Mouse (Mus musculus): ENCODE data around the gene Plekha4. TPM values are rescaled to one million over a fixed set of nuclear protein-coding genes. Genes with fewer than 3 reads are reported as not detected.

Gene Plekha4
- polyA plus RNA-seq, 1 experiment from 2014 or later: 1.4 TPM

DNA sequence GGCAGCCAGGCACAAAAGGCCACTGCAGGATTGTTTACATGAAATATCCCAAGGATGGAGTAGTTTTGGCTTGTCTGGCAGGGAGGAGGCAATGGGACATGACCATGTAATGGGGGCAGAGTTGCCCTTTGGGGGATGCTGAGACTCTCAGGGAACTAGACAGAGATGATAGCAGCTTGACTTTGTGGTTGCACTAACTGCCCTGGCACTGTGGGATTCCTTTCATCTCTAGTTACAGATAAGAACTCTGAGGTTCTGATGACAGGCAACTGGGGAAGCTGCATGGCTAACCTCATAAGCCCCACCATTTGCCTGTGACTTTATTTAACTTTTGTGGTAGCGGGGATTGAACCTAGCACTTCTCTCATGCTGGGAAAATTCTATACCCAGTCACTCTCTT lies 70.0 kb downstream of the Plekha4 start:
- no peak overlapping the region for H3K9ac ChIP-seq (replicated peaks)
- ATAC-seq (ENCODE audit: insufficient number of reproducible peaks, insufficient read depth, low FRiP score, low TSS enrichment, low read depth): no peak
- peaks cover 9% of the 10 kb centered on the region for H3K4me1 ChIP-seq (replicated peaks)
- no peak overlapping the region for H3K4me2 ChIP-seq
- 67% methylated on average over 1 of the region's 1 CpGs for WGBS
- H3K9me3 ChIP-seq: no peaks in the 10 kb centered on the region
- H3K4me3 ChIP-seq (replicated peaks): no peak overlapping the region
- H3K27me3 ChIP-seq: no peaks in the 10 kb centered on the region
- H3K36me3 ChIP-seq: no peaks in the 10 kb centered on the region
- no peak overlapping the region for H3K27ac ChIP-seq

DNA sequence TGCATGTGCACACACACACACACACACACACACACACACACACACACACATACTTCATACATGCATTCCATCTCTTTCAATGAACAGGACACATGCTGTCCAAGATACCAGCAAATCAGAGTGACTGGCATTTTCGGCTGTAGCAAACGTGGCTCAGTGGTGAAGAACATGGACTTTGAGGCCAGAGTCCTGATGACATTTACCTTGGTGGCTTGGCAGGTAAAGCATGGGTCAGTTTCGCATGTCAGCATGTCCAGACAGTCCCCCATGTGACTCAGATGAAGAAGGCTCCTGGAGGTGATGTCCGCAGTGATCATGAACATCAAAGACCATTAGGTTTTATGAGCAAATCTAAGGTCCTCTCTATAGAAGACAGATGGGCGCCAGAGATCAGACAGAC lies 70.9 kb downstream of the Plekha4 start:
- Histone ChIP-seq H3K4me2 (no peak overlapping the region), H3K27me3 (no peaks in the 10 kb centered on the region), H3K9me3 (no peaks in the 10 kb centered on the region), H3K9ac (replicated peaks) (no peak overlapping the region), H3K36me3 (no peaks in the 10 kb centered on the region), H3K27ac (no peak overlapping the region), H3K4me3 (replicated peaks) (no peak overlapping the region), H3K4me1 (replicated peaks) (peaks cover 17% of the 10 kb centered on the region)
- no peak for ATAC-seq (ENCODE audit: insufficient number of reproducible peaks, insufficient read depth, low FRiP score, low TSS enrichment, low read depth)
- 85% methylated on average over 5 of the region's 5 CpGs for WGBS

DNA sequence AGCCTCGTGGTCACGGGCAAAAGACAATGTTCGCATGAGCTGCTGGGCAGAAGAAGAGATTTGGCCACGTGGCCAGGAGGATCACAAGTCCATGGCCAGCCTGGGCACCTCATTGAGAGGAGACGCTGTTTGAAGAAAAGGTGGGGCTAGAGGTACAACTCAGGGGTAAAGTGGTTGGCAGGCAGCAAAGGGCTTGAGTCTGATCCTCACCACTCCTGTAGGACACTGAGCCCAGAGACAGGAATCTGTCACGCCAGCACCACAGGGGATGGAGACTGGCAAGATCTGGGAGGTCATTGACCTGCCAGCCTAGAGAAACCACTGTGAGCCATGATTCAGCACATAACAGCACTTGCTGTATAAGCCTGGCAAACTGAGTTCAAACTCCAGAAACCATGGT lies 71.4 kb downstream of the Plekha4 start:
- no peak overlapping the region for H3K27ac ChIP-seq
- H3K4me1 ChIP-seq (replicated peaks): peaks cover 18% of the 10 kb centered on the region
- no peaks in the 10 kb centered on the region for H3K9me3 ChIP-seq
- H3K36me3 ChIP-seq: no peaks in the 10 kb centered on the region
- H3K9ac ChIP-seq (replicated peaks): no peak overlapping the region
- WGBS: 95% methylated on average over 6 of the region's 6 CpGs
- ATAC-seq (ENCODE audit: insufficient number of reproducible peaks, insufficient read depth, low FRiP score, low TSS enrichment, low read depth): no peak
- H3K4me2 ChIP-seq: no peak overlapping the region
- H3K4me3 ChIP-seq (replicated peaks): no peak overlapping the region
- H3K27me3 ChIP-seq: no peaks in the 10 kb centered on the region

DNA sequence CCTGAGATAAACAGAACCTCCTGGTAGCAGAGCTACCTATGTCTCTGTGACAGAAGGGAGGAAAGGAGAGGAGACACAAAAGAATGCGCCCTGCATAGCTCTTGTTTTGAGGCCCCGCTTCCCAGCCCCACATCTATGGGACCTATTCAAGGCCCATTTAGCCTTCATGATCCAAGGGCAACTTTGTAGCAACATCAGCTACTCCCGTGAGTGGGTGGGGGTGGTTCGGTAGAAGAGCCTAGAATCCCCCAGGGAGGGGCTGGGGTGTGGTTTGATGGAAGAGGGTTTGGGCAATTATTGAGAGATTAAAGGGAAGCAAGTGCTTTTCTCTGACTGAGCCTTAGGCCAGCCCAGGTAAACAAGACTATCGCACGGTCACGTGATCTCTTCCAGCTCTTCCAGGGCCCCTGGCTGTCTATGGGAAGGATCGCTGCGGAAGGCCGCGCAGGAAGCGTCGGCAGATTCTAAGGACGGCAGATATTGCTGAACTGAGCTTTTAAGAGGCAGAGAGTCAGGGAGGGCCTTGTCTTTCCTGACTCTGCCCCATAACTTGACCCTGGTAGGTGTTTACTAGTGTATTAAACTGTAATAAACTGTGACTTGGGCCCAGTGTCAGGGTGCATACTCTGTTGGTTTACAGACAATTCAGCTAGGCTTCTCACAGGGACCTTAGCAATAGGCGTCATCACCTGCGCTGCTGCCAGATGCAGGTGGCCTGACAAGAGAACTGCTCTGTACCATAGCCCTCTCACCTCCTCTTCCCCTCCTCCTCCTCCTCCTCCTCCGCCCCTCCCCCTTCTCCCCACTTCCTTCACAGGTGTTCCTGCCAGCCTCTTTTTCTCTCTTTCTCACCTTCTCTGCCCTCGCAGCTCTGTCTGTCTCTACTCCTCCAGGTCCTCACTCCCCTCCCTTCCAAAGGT lies 73.1 kb downstream of the Plekha4 start:
- no peak overlapping the region for H3K4me2 ChIP-seq
- H3K27me3 ChIP-seq: no peaks in the 10 kb centered on the region
- no peak overlapping the region for H3K27ac ChIP-seq
- ATAC-seq (ENCODE audit: insufficient number of reproducible peaks, insufficient read depth, low FRiP score, low TSS enrichment, low read depth): no peak
- H3K4me1 ChIP-seq (replicated peaks): peaks cover 18% of the 10 kb centered on the region
- no peak overlapping the region for H3K4me3 ChIP-seq (replicated peaks)
- H3K9ac ChIP-seq (replicated peaks): no peak overlapping the region
- no peaks in the 10 kb centered on the region for H3K9me3 ChIP-seq
- WGBS: 38% methylated on average over 18 of the region's 18 CpGs
- no peaks in the 10 kb centered on the region for H3K36me3 ChIP-seq

Other genes starting within 250 kb of the Plekha4 start
- not detected in 2 replicates for gene Slc6a21, start 248.8 kb upstream of the Plekha4 start, polyA plus RNA-seq (2016; fragmentation: Nextera tagmentation; extraction: Ambion mirVana)
- gene Trpm4, start 192.6 kb upstream of the Plekha4 start, polyA plus RNA-seq (2016; fragmentation: Nextera tagmentation; extraction: Ambion mirVana): 14.0 and 16.1 TPM in 2 replicates
- 1.8 and 1.9 TPM in 2 replicates for gene Hrc, start 191.0 kb upstream of the Plekha4 start, polyA plus RNA-seq (2016; fragmentation: Nextera tagmentation; extraction: Ambion mirVana)
- 6.4 and 8.4 TPM in 2 replicates for gene Ppfia3, start 159.3 kb upstream of the Plekha4 start, polyA plus RNA-seq (2016; fragmentation: Nextera tagmentation; extraction: Ambion mirVana)
- 1.4 and 1.8 TPM in 2 replicates for gene Lin7b, start 155.7 kb upstream of the Plekha4 start, polyA plus RNA-seq (2016; fragmentation: Nextera tagmentation; extraction: Ambion mirVana)
- gene Snrnp70, start 130.6 kb upstream of the Plekha4 start, polyA plus RNA-seq (2016; fragmentation: Nextera tagmentation; extraction: Ambion mirVana): 341 and 347 TPM in 2 replicates
- gene Kcna7, start 120.7 kb upstream of the Plekha4 start, polyA plus RNA-seq (2016; fragmentation: Nextera tagmentation; extraction: Ambion mirVana): 0.13 and 0.18 TPM in 2 replicates
- gene Ntf5, start 112.6 kb upstream of the Plekha4 start, polyA plus RNA-seq (2016; fragmentation: Nextera tagmentation; extraction: Ambion mirVana): 3.9 and 5.6 TPM in 2 replicates
- gene Lhb, start 105.5 kb upstream of the Plekha4 start, polyA plus RNA-seq (2016; fragmentation: Nextera tagmentation; extraction: Ambion mirVana): 0.33 TPM in 1 of 2 replicates, not detected in the other
- gene Gys1, start 91.5 kb upstream of the Plekha4 start, polyA plus RNA-seq (2016; fragmentation: Nextera tagmentation; extraction: Ambion mirVana): 45.2 and 46.2 TPM in 2 replicates
- gene Ruvbl2, start 88.2 kb upstream of the Plekha4 start, polyA plus RNA-seq (2016; fragmentation: Nextera tagmentation; extraction: Ambion mirVana): 155 and 156 TPM in 2 replicates
- gene Ftl1, start 66.4 kb upstream of the Plekha4 start, polyA plus RNA-seq (2016; fragmentation: Nextera tagmentation; extraction: Ambion mirVana): 4,887 and 4,953 TPM in 2 replicates
- 224 and 230 TPM in 2 replicates for gene Bax, start 59.4 kb upstream of the Plekha4 start, polyA plus RNA-seq (2016; fragmentation: Nextera tagmentation; extraction: Ambion mirVana)
- gene Tulp2, start 44.5 kb upstream of the Plekha4 start, polyA plus RNA-seq (2016; fragmentation: Nextera tagmentation; extraction: Ambion mirVana): 1.4 TPM in 2 replicates
- gene Gm45808, start 39.5 kb upstream of the Plekha4 start, polyA plus RNA-seq (2016; fragmentation: Nextera tagmentation; extraction: Ambion mirVana): not detected in 2 replicates
- 3.2 and 3.3 TPM in 2 replicates for gene Dhdh, start 37.5 kb upstream of the Plekha4 start, polyA plus RNA-seq (2016; fragmentation: Nextera tagmentation; extraction: Ambion mirVana)
- gene Nucb1, start 15.9 kb upstream of the Plekha4 start, polyA plus RNA-seq (2016; fragmentation: Nextera tagmentation; extraction: Ambion mirVana): 149 and 160 TPM in 2 replicates
- gene Ppp1r15a, start 62 bp upstream of the Plekha4 start, polyA plus RNA-seq (2016; fragmentation: Nextera tagmentation; extraction: Ambion mirVana): 26.0 and 27.1 TPM in 2 replicates
- 0.55 and 1.1 TPM in 2 replicates for gene Hsd17b14, start 28.6 kb downstream of the Plekha4 start, polyA plus RNA-seq (2016; fragmentation: Nextera tagmentation; extraction: Ambion mirVana)
- gene Bcat2, start 43.8 kb downstream of the Plekha4 start, polyA plus RNA-seq (2016; fragmentation: Nextera tagmentation; extraction: Ambion mirVana): 50.4 and 56.5 TPM in 2 replicates
- not detected in 2 replicates for gene Fgf21, start 89.2 kb downstream of the Plekha4 start, polyA plus RNA-seq (2016; fragmentation: Nextera tagmentation; extraction: Ambion mirVana)
- gene Fut1, start 91.0 kb downstream of the Plekha4 start, polyA plus RNA-seq (2016; fragmentation: Nextera tagmentation; extraction: Ambion mirVana): not detected in 2 replicates
- gene Izumo1, start 95.5 kb downstream of the Plekha4 start, polyA plus RNA-seq (2016; fragmentation: Nextera tagmentation; extraction: Ambion mirVana): 0.13 and 0.17 TPM in 2 replicates
- gene Rasip1, start 101.2 kb downstream of the Plekha4 start, polyA plus RNA-seq (2016; fragmentation: Nextera tagmentation; extraction: Ambion mirVana): 11.7 and 13.4 TPM in 2 replicates
- 5.7 and 5.9 TPM in 2 replicates for gene Mamstr, start 113.6 kb downstream of the Plekha4 start, polyA plus RNA-seq (2016; fragmentation: Nextera tagmentation; extraction: Ambion mirVana)
- gene Fut2, start 140.1 kb downstream of the Plekha4 start, polyA plus RNA-seq (2016; fragmentation: Nextera tagmentation; extraction: Ambion mirVana): 0.15 TPM in 2 replicates
- gene Ntn5, start 157.7 kb downstream of the Plekha4 start, polyA plus RNA-seq (2016; fragmentation: Nextera tagmentation; extraction: Ambion mirVana): 0.13 and 0.23 TPM in 2 replicates
- gene Sec1, start 168.1 kb downstream of the Plekha4 start, polyA plus RNA-seq (2016; fragmentation: Nextera tagmentation; extraction: Ambion mirVana): 0.40 and 0.74 TPM in 2 replicates
- 8.8 and 12.6 TPM in 2 replicates for gene Car11, start 173.5 kb downstream of the Plekha4 start, polyA plus RNA-seq (2016; fragmentation: Nextera tagmentation; extraction: Ambion mirVana)
- gene Dbp, start 178.8 kb downstream of the Plekha4 start, polyA plus RNA-seq (2016; fragmentation: Nextera tagmentation; extraction: Ambion mirVana): 6.4 and 8.5 TPM in 2 replicates
- 990 and 1,038 TPM in 2 replicates for gene Rpl18, start 189.1 kb downstream of the Plekha4 start, polyA plus RNA-seq (2016; fragmentation: Nextera tagmentation; extraction: Ambion mirVana)
- gene Sphk2, start 191.7 kb downstream of the Plekha4 start, polyA plus RNA-seq (2016; fragmentation: Nextera tagmentation; extraction: Ambion mirVana): 32.5 TPM in 2 replicates
- 1.0 and 1.3 TPM in 2 replicates for gene Fam83e, start 194.9 kb downstream of the Plekha4 start, polyA plus RNA-seq (2016; fragmentation: Nextera tagmentation; extraction: Ambion mirVana)
- not detected in 2 replicates for gene Spaca4, start 199.5 kb downstream of the Plekha4 start, polyA plus RNA-seq (2016; fragmentation: Nextera tagmentation; extraction: Ambion mirVana)